Mouse (Mus musculus) adrenal gland, adult 8-10 months (tissue): Measurements from ENCODE around the gene Sumo1. TPM values are rescaled to one million over a fixed set of nuclear protein-coding genes. Genes with fewer than 3 reads are reported as not detected.
A peak's percentile ranks its signal among the peaks of the same experiment; 100 is the strongest.
"Not testable (repeated sequence)": the region's sequence is repeated elsewhere in the genome, so short reads cannot be mapped to it uniquely, and the experiment has no call there.

Experiments used
- DNase-seq: peaks from one replicate; pipeline ENCODE4 v3.0.0; 2022
- total RNA-seq, 4 experiments: library from RNA; stranded (reverse); gene quantifications; 2 replicates each; pipeline ENCODE4 v1.2.4; 2022

The Sumo1 gene
- total RNA-seq, 4 experiments from 2014 or later = 139 to 180 (median 145) TPM

DNA sequence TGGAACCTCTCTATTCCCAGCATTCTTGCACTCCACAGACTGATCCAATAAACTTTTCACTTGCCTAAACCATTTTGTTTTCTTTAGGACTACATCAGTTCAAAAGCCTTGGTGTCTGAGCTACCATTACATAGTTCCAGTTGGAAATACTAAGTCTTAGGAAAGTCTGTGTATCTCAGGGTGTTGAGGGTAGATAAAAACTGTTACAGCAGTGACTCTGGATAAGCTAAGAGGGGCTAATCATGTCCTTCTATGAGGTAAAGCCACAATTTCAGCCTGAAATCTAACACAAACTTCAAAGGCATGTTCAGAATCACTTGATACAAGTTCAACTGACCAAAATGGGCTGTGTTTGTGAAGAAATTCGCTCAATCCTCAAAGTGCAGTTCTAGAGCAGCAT is 34.3 kb downstream of the Sumo1 start:
- DNase-seq = no peak

DNA sequence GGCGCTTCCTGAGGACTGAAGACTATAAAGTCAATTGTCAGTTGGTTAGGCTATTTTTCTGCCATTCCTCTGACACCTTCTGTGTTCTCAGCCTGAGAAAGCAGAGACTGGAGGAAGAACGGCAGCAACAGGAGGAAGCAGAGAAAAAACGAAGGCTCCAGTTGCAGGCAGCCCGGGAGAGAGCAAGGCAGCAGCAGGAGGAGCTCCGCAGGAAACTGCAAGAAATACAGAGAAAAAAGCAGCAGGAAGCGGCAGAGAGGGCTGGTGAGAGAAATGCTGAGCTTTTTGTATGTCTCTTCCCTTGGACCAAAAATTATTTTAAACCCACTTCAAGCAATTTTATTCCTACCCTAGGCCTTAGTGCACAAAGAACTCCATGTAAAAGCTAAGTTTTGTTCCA is 37.6 kb downstream of the Sumo1 start:
- no peak for DNase-seq

DNA sequence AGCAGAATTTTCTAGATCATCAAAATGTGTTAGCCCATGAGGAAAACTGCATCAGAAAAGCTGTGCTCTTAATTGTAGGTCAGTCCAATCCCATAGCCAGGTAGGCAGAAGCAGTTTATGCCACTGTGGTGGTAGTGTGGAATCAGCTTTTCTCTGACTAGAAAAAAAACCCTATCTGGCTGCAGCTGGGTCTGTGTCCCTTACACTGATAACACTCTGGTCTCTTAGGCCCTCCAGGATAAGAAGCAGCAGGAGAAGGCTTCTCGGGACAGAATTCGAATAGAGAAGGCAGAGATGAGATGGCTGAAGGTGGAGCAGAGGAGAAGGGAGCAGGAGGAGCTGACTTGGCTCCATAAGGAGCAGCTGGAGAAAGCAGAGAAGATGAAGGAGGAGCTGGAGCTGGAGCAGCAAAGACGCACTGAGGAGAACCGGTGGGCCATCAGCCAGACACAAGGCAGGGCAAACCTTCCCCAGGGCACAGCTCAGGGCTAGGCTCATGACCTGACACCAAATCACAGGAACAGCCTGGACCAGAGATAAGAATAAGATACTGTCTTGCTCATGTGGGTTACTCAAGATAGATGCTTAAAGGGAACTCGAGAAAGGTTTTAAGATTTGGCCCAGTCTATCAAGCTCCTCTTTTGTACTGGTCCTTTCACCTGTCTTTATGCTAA is 38.5 kb downstream of the Sumo1 start:
- DNase-seq = no peak

DNA sequence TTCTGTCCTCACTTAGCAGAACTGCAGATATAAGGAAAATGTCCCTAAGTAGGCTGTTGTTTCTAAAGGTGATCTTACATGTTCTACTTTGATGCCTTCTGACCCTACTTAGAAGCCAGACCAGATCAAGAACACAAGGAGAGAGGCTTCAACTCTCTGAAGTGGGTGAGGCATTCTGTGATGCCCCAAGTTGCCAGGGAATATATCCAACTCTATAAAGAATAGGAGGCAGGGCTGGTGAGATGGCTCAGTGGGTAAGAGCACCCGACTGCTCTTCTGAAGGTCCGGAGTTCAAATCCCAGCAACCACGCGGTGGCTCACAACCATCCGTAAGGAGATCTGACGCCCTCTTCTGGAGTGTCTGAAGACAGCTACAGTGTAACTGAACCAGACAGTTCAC is 40.3 kb downstream of the Sumo1 start:
- not testable (repeated sequence) for DNase-seq

DNA sequence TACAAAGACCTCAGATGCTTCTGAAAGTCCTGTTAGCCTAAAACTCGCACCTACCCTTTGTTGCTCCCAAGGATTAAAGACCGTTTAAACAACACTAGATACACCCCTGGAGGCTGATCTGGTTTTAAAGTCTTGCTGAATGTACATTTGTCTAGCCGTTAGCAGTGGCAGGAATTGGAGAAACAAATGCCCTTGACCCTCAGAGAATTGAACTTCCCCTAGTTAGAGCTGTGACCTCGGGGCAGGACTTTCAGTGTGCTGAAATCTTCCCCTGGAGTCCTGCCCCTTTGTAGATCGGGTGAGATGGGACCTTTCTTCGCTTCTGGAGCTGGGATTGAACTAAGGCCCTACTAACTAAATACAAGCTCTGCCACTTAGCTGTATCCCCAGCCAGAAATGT is 41.4 kb downstream of the Sumo1 start:
- DNase-seq = no peak

DNA sequence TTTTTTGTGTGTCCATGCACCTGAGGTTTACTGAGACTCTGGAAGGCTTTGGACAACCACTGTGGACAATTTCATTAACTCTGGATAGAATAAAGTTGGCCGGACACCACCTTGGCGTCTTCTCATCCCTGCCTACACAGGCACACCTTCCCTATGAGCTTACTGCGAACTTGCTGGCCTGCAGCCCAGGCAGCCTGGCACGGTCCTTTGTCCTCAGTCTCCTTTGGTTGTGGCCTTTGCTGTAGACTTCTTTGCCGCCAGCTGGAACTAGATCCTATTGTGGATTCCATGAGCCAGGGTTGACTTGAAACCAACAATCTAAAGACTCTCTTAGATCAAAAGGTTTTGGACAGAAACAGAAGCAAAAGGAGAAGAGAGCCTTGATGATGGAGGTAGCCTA is 45.2 kb downstream of the Sumo1 start:
- no peak for DNase-seq

DNA sequence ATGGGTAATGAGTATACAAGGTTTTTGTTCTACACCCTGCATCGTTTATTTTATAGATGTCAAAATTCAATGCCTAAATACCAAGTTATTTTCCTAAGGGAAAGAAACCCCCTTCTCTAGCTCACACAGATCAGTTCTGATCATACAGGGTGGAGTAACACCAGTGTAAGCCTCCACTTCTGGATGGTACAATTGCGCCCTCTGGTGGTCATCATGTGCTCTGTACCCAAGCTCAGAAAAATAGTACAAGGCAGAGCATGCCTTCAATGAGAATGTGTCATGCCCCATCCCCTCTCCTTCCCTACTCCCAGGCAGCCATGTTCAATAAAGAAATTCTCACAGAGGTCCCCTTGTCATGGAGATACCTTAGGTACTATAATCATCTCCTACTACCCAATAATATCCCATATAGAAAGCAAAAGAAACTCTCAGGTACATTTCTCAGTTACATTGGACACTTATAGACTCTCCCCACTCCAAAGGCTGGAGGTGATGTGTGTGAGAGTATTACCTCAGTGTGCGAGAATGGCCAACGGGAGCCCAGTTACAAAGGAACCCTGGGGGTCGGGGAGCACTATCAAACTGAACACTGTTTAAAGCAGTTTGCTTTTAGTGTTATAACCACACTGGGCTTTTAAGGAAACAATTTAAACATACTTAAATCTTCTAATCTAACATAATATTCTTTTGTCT is 47.2 kb downstream of the Sumo1 start:
- peak; percentile 43 for DNase-seq

DNA sequence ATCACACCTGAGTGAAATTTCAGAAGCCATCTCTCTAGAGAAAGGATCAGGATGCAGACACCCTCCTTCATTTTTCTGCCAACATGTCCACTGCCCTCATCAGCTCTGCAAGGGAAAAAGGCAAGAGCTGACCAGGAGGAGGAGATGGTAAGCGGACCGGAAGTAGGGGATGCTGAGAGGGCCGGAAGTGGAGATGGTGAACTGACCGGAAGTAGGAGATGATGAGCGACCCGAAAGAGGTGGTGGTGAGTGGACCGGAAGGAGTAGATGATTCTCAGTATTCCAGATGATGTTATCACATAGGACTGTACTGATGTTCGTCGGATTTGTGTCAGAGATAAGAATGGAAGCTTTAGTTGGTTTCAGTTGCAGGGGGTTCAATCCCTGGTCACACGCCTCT is 51.4 kb downstream of the Sumo1 start:
- no peak for DNase-seq

DNA sequence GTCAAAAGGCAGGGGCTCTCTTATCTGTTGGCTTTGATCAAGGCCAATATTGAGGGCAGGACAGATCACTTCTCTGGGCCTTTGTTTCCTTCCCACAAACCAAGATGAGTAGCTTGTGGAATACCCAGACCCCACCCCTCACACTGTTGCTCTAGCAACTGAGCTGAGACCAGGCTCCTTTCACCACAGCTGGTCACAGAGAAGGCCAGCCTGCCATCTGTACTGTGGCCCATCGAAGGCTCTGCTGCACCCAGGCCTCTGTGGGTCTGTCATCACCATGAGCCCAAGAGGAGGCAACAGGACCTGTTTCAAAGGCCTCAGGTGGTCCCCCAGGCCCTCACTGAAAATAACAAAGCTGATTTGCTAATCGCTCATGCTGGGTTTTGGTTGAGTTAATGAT is 55.6 kb downstream of the Sumo1 start:
- DNase-seq = no peak

DNA sequence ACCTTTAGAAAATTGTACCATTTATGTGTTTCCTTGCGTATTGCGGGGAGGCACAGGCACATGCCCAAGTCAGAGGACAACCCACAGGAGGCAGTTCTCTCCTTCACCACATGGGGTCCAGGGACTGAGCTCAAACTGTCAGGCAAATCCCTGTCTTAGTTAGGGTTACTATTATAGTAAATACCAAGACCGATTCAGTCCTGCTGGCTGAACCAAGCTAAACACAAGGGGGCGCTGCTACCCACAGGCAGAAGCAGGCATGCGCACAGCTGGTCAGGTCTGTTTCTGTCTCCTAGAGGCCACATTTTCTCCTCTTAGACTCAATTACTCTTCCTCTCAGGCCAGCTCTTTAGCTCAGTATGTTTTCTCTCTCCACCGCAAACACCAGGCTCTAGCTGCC is 56.8 kb downstream of the Sumo1 start:
- peak; percentile 22 for DNase-seq

DNA sequence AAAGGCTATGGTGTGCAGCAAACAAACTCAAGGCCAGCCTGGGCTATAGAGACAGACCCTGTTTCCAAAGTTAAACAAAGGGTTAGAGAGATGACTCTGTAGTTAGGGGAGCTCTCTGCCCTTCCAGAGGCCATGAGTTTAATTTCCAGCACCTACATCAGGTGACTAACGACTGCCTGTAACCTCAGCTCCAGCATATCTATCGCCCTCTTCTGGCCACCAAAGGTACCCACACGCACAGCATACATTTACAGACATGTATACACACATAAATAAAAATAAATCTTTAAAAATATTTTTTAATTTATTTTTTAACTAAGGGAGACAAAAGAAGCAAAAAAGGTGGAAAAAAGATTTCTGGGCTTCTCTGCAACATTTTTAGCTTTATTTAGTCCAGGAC is 59.7 kb downstream of the Sumo1 start:
- no peak for DNase-seq

DNA sequence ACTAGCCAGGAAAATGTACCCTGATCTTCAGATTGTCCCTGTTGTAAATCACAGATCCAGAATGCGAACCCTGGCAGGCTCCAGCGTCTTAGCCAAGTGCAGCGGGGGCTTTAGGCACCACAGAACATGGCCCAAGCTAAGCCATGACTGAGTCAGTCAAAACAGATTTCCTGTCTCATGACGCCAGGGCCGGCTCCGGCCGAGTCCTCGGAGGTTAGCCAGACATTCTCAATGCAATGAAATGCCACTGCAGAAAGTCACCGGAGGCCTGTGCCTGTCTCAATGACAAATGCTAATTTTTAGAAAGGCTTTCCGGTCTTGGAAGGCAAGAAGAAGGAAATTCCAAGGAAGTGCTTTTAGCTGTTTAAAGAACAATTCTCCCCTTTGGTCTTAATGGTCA is 60.7 kb downstream of the Sumo1 start:
- DNase-seq = peak; percentile 28

DNA sequence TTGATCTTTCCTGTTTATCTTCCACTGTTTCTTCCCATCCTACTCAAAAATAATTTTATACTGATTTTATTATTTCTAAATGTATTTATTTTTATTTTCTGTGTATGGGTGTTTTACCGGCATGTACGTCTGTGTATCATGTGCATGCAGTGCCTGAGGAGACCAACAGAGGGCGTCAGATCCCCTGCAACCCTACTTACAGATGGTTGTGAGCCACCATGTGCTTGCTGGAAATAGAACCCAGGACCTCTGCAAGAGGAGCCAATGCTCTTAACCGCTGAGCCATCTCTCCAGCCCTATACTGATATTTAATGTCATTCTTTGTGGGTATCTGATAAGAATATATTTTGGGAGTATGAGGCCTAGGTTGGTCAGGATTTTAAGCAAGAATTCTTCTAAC is 61.2 kb downstream of the Sumo1 start:
- no peak for DNase-seq

DNA sequence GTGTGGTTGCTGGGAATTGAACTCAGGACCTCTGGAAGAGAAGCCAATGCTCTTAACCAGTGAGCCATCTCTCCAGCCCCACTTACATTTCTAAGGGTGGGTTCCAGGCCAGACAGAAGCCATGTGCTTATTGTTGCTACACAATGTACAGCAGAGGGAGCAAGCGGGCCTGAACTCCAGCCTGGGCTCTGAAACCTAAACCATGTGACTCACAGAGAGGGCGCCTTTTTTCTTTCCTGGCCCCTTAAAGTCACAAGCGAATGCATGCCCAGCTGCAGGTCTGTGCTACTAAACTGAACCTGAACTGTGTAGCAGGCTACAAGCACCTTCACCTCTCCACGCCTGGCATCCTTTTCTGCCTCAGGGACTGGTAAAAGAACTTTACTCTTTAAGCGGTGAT is 61.7 kb downstream of the Sumo1 start:
- no peak for DNase-seq

DNA sequence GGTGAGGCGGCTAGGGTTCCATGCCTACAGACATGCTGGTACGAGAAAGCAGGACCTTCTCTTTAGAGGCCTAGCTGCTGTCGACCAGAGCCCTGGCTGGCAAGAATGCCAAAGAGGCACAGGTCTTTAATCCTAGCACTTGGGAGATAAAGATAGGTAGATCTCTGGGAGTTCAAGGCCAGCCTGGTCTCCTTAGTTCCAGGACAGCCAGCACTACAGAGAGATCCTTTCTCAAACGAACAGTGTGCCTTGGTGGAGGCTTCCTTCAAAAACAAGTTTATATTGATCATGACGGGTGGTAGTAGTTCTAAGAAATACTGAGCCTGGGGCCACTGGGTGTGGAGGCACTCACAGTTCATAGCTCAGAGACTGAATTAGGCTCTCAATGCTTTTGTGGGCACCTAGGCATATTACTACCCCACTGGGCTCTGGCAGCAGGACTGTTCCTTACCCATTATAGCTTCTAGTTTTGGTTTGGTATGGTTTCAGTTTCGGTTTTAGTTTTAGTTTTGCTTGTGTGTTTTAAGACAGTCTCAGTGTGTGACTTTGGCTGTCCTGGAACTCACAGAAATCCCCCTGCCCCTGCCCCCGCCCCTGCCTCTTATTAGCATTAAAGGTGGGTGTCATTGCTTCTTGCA is 62.4 kb downstream of the Sumo1 start:
- DNase-seq = no peak

DNA sequence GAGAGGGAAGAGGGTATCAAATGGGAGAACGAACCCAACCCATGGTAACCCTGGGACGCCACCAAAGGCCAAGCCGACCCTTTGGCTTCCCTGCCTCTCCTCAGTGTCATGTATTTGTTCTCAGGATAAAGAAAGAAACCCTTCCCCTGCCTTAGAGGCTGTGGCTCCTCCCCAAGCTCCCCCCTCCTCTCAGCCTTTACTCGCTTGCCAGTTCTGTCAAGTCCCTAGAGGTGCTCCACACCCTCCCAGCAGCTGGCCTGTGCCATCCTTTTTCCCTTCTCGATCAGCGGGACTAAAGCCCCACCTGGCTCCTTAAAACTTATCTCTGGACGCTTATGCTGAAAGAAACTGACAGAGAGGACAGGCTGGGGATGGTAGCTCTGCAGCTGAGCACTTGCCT is 63.6 kb downstream of the Sumo1 start:
- DNase-seq = no peak

DNA sequence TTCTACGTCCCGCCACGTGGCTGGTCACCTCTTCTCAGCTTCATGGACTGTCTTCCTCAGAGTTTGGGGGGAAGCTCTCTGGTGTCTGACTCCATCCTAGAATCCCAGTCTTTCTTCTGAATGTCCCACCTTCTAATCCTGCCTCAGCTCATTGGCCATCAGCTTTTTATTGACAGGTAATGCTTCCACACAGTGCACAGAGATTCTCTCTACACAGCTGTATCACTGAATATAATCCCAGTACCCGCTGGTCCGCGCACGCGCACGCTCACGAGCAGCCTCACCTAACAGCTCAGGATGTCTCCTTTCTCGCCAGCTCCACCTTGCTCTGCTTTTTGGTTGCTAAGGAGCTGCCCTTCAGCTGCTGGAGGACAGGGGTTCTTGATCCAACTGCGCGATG is 64.2 kb downstream of the Sumo1 start:
- no peak for DNase-seq

DNA sequence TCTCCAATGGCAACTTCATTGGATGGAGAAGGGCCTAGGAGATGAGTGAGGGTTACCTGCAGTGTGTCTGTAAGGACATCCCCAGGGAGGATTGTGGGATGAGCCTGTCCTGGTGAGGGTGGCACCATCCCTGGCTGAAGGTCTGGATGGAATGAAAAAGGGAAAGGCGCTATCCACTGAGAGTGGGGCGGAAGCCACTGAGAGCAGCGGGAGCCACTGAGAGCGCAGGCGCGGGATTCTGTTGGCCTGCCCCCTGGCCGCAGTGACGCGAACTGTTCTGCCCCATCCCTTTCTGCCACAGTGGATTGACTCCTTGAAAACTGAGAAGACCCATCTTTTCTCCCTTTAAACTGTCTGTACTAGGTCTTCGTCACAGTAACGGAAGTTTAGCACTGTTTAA is 66.7 kb downstream of the Sumo1 start:
- DNase-seq = no peak

DNA sequence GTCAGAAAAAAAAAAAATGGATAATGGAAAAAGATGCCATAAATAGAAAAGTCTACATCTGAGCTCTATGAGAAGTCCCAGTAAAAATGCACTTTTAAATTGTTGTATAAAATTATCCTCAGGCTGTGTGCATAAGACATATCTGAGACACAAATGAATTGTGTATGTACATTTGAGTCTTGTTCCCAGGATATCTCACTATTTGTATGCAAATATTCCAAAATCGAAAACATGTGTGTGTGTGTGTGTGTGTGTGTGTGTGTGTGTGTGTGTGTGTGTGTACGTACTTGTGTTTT is 67.3 kb downstream of the Sumo1 start:
- no peak for DNase-seq

DNA sequence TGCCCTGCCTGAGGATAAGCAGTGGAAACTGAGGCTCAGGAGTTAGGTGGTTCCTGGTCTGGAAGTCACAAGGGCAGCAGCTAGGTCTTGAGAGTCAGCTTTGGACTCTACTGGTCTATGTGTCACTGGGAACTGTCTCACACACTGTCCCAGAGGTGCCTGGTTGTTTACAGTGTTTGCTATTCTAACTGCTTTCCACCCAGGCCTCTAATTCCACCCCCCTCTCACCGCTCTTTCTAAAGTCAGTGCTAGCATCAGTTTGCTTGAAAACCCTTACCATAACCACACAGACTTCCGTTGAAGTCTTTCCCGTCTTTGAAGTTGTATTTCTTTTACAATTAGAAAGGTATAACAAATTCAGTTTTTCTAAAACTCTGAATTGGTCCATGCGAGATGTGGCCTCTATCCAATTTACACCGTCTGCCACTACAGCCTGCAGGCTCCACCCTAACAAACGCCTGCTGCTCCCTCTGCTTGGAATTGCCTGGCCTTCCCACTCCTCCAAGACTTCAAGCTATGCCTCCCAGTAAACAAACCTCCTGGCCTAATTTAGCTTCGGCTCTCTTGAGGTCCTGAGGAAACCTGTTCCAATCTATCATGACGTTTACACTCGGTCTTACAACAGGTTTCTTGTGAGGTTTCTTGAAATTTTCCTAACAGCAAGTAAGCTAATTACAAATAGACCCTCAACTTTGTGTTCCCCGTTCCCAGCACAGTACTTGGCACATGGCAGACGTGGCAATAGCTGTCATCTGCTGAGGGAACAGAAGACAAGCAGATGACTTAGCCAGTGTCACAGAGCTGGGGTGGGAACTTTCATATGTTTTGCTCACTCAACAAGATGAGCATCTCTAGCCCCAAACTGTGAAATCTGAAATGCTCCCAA is 67.9 kb downstream of the Sumo1 start:
- DNase-seq = no peak

DNA sequence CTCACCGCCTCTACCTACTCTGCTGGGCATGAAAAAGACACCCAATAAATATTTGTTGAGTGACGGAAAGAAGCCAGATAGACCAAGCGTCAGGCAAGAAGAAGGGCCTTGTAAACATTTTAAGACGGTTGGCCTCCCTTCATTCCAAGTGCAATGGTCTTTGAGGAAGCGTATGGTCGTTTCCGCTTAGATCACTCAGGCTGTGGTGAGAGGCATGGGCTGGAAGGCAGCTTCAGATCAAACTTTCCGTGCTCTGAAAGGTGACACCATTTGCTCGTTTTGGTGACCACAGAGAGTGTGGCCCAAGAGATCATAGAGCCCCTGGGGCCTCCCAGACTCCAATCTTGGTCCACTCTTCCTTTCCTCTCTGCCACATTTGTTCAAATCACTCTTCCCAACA is 75.0 kb downstream of the Sumo1 start:
- DNase-seq = no peak

DNA sequence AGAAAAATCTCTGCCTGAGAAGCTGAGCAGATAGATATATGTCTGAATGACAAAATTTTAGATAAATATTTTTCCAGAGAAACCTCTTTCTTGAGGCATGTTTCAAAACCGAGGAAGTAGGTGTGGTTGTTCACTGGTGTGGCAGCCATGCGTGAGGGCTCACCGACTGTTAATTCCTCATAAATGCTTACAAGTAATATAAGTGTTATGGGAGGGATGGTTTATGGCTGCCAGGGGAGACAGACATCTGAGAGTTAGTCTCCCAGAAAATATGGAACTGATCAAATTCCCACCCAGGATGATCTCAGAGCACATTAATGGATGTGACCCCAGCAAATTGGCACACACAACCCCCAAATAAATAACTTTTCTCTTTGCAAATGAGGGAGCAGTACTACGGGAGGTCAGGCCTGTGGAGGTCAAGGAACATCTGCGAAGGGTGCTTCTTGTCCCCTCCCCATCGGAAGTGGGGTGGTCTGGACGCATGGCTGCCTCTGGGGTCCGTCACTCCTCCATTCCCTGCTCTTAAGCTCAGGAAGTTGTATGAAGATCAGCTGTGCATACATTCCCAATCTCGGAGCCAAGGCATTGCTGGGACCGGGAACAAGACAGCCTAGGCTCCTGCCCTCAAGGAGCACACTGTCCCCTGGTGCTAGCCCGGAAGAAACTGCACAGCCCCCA is 75.9 kb downstream of the Sumo1 start:
- no peak for DNase-seq

DNA sequence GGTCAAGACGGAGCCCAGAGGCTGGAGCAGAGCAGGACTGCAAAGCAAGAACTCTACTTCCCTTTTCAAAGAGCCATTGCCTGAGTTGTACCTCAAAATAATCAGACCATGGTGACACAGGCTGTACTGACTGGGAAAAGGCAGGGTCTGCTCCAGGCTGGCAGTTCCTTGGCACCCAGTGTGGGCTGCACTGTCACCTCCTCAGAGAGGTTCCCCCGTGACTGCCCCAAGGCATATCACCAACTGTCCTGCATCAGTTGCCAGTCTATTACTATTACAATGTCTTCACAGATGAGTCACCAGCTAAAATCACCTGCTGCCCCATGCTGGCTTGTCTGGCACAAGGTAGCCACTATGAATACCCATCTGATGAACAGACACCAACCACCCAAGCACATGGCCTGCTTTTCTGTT is 77.0 kb downstream of the Sumo1 start:
- no peak for DNase-seq
